Mouse (Mus musculus): Measurements from ENCODE around the gene Dst. TPM values are rescaled to one million over a fixed set of nuclear protein-coding genes. Genes with fewer than 3 reads are reported as not detected.

Dst gene
- total and polyA plus RNA-seq, 3 experiments = 0.83 to 1.1 TPM; not detected in 1

- no peaks in the 10 kb centered on the region for H3K9me3 ChIP-seq (replicated peaks)
- DNase-seq (ENCODE audit: low spot score) (no peak), ATAC-seq (ENCODE audit: extremely low read depth, insufficient number of reproducible peaks, low FRiP score, poor library complexity, severe bottlenecking) (no peak)
- no peak overlapping the region for H3K4me3 ChIP-seq (ENCODE audit: low read depth, low read length)
- TF ChIP-seq TAL1 (conservative IDR thresholded peaks at IDR 0.05; ENCODE audit: low read depth, low read length) = no peak
- H3K27me3 ChIP-seq (ENCODE audit: insufficient read depth, low read length) = peaks cover 5% of the 10 kb centered on the region; the same call in 1 of the 2 replicates
- no peaks in the 10 kb centered on the region for H3K4me1 ChIP-seq (ENCODE audit: insufficient read depth, low read depth, low read length)
- H3K36me3 ChIP-seq (replicated peaks) = no peaks in the 10 kb centered on the region
Observed at GRCm38 (mm10) chr1:34109599-34110210, 201.7 kb downstream of the Dst start.

- DNase-seq (ENCODE audit: low spot score) (no peak), ATAC-seq (ENCODE audit: extremely low read depth, insufficient number of reproducible peaks, low FRiP score, poor library complexity, severe bottlenecking) (no peak)
- no peak overlapping the region for H3K4me3 ChIP-seq (ENCODE audit: low read depth, low read length)
- TF ChIP-seq GATA2 (IDR thresholded peaks at IDR 0.05; ENCODE audit: borderline replicate concordance, low read depth, low read length) (no peak), TAL1 (conservative IDR thresholded peaks at IDR 0.05; ENCODE audit: low read depth, low read length) (no peak), CTCF (IDR thresholded peaks at IDR 0.05; ENCODE audit: low read depth, low read length) (no peak), GATA1 (IDR thresholded peaks at IDR 0.05; ENCODE audit: borderline replicate concordance, low read length) (no peak), POLR2AphosphoS5 (IDR thresholded peaks at IDR 0.05; ENCODE audit: insufficient replicate concordance, low read depth, low read length) (no peak)
- no peaks in the 10 kb centered on the region for H3K36me3 ChIP-seq (replicated peaks)
- H3K4me1 ChIP-seq (ENCODE audit: insufficient read depth, low read depth, low read length) = no peaks in the 10 kb centered on the region
- no peaks in the 10 kb centered on the region for H3K9me3 ChIP-seq (replicated peaks)
- peaks cover 5% of the 10 kb centered on the region; the same call in 1 of the 2 replicates for H3K27me3 ChIP-seq (ENCODE audit: insufficient read depth, low read length)
Observed at GRCm38 (mm10) chr1:34110862-34111261, 202.8 kb downstream of the Dst start.

GRCm38 (mm10) chr1:34111954-34112353 is 203.9 kb downstream of the Dst start:
- DNase-seq (ENCODE audit: low spot score) (no peak), ATAC-seq (ENCODE audit: extremely low read depth, insufficient number of reproducible peaks, low FRiP score, poor library complexity, severe bottlenecking) (no peak)
- Histone ChIP-seq H3K4me1 (ENCODE audit: insufficient read depth, low read depth, low read length) (no peaks in the 10 kb centered on the region), H3K36me3 (replicated peaks) (no peaks in the 10 kb centered on the region), H3K27me3 (ENCODE audit: insufficient read depth, low read length) (peaks cover 5% of the 10 kb centered on the region; the same call in 1 of the 2 replicates), H3K4me3 (ENCODE audit: low read depth, low read length) (no peak overlapping the region), H3K9me3 (replicated peaks) (no peaks in the 10 kb centered on the region)
- TF ChIP-seq GATA1 (IDR thresholded peaks at IDR 0.05; ENCODE audit: borderline replicate concordance, low read length) (no peak), CTCF (IDR thresholded peaks at IDR 0.05; ENCODE audit: low read depth, low read length) (no peak), TAL1 (conservative IDR thresholded peaks at IDR 0.05; ENCODE audit: low read depth, low read length) (no peak), POLR2AphosphoS5 (IDR thresholded peaks at IDR 0.05; ENCODE audit: insufficient replicate concordance, low read depth, low read length) (no peak), GATA2 (IDR thresholded peaks at IDR 0.05; ENCODE audit: borderline replicate concordance, low read depth, low read length) (no peak)

- Histone ChIP-seq H3K36me3 (replicated peaks) (no peaks in the 10 kb centered on the region), H3K27me3 (ENCODE audit: insufficient read depth, low read length) (peaks cover 5% of the 10 kb centered on the region; the same call in 1 of the 2 replicates), H3K9me3 (replicated peaks) (no peaks in the 10 kb centered on the region), H3K4me3 (ENCODE audit: low read depth, low read length) (no peak overlapping the region), H3K4me1 (ENCODE audit: insufficient read depth, low read depth, low read length) (no peaks in the 10 kb centered on the region)
- ATAC-seq (ENCODE audit: extremely low read depth, insufficient number of reproducible peaks, low FRiP score, poor library complexity, severe bottlenecking) (no peak), DNase-seq (ENCODE audit: low spot score) (no peak)
- TF ChIP-seq GATA1 (IDR thresholded peaks at IDR 0.05; ENCODE audit: borderline replicate concordance, low read length) (no peak), TAL1 (conservative IDR thresholded peaks at IDR 0.05; ENCODE audit: low read depth, low read length) (no peak), CTCF (IDR thresholded peaks at IDR 0.05; ENCODE audit: low read depth, low read length) (no peak), POLR2AphosphoS5 (IDR thresholded peaks at IDR 0.05; ENCODE audit: insufficient replicate concordance, low read depth, low read length) (no peak), GATA2 (IDR thresholded peaks at IDR 0.05; ENCODE audit: borderline replicate concordance, low read depth, low read length) (no peak)
Observed at GRCm38 (mm10) chr1:34116444-34116843, 208.4 kb downstream of the Dst start.

GRCm38 (mm10) chr1:34117056-34117455 is 209.0 kb downstream of the Dst start:
- H3K4me3 ChIP-seq (ENCODE audit: low read depth, low read length) = no peak overlapping the region
- H3K9me3 ChIP-seq (replicated peaks) = no peaks in the 10 kb centered on the region
- no peak for TF ChIP-seq GATA1 (IDR thresholded peaks at IDR 0.05; ENCODE audit: borderline replicate concordance, low read length)
- no peak for TF ChIP-seq TAL1 (conservative IDR thresholded peaks at IDR 0.05; ENCODE audit: low read depth, low read length)
- no peak for TF ChIP-seq CTCF (IDR thresholded peaks at IDR 0.05; ENCODE audit: low read depth, low read length)
- TF ChIP-seq GATA2 (IDR thresholded peaks at IDR 0.05; ENCODE audit: borderline replicate concordance, low read depth, low read length) = no peak
- no peak for TF ChIP-seq POLR2AphosphoS5 (IDR thresholded peaks at IDR 0.05; ENCODE audit: insufficient replicate concordance, low read depth, low read length)
- H3K4me1 ChIP-seq (ENCODE audit: insufficient read depth, low read depth, low read length) = no peaks in the 10 kb centered on the region
- ATAC-seq (ENCODE audit: extremely low read depth, insufficient number of reproducible peaks, low FRiP score, poor library complexity, severe bottlenecking) (no peak), DNase-seq (ENCODE audit: low spot score) (no peak)
- no peaks in the 10 kb centered on the region for H3K36me3 ChIP-seq (replicated peaks)
- peaks cover 5% of the 10 kb centered on the region; the same call in 1 of the 2 replicates for H3K27me3 ChIP-seq (ENCODE audit: insufficient read depth, low read length)

- H3K4me3 ChIP-seq (ENCODE audit: low read depth, low read length) = no peak overlapping the region
- no peaks in the 10 kb centered on the region for H3K9me3 ChIP-seq (replicated peaks)
Observed at GRCm38 (mm10) chr1:34117709-34118108, 209.7 kb downstream of the Dst start.

More at GRCm38 (mm10) chr1:34117709-34118108, 209.7 kb downstream of the Dst start:
- ATAC-seq (ENCODE audit: extremely low read depth, insufficient number of reproducible peaks, low FRiP score, poor library complexity, severe bottlenecking) = no peak
- no peaks in the 10 kb centered on the region for H3K36me3 ChIP-seq (replicated peaks)
- no peak for DNase-seq (ENCODE audit: low spot score)
- no peaks in the 10 kb centered on the region for H3K4me1 ChIP-seq (ENCODE audit: insufficient read depth, low read depth, low read length)
- TF ChIP-seq TAL1 (conservative IDR thresholded peaks at IDR 0.05; ENCODE audit: low read depth, low read length) (no peak), POLR2AphosphoS5 (IDR thresholded peaks at IDR 0.05; ENCODE audit: insufficient replicate concordance, low read depth, low read length) (no peak), GATA2 (IDR thresholded peaks at IDR 0.05; ENCODE audit: borderline replicate concordance, low read depth, low read length) (no peak), CTCF (IDR thresholded peaks at IDR 0.05; ENCODE audit: low read depth, low read length) (no peak), GATA1 (IDR thresholded peaks at IDR 0.05; ENCODE audit: borderline replicate concordance, low read length) (no peak)
- H3K27me3 ChIP-seq (ENCODE audit: insufficient read depth, low read length) = peaks cover 5% of the 10 kb centered on the region; the same call in 1 of the 2 replicates
